Mouse (Mus musculus) lung, postnatal 36 days (tissue): Measurements from ENCODE around the gene Mgll.
A peak's percentile ranks its signal among the peaks of the same experiment; 100 is the strongest.

ENCODE experiments used
- DNase-seq: peaks from one replicate; pipeline ENCODE4 v3.0.0; 2022; ENCODE audit warnings: mixed read lengths

Mgll gene

GRCm38 (mm10) chr6:88746271-88746670 is 22.1 kb downstream of the Mgll start:
- no peak for DNase-seq

GRCm38 (mm10) chr6:88747296-88748040 is 23.3 kb downstream of the Mgll start:
- peak; percentile 35 for DNase-seq

GRCm38 (mm10) chr6:88750884-88751283 is 26.7 kb downstream of the Mgll start:
- DNase-seq = no peak

- no peak for DNase-seq
Observed at GRCm38 (mm10) chr6:88752711-88753219, 28.6 kb downstream of the Mgll start.

- DNase-seq = no peak
Observed at GRCm38 (mm10) chr6:88753578-88753977, 29.4 kb downstream of the Mgll start.

GRCm38 (mm10) chr6:88756992-88757391 is 32.8 kb downstream of the Mgll start:
- peak; percentile 63 for DNase-seq

GRCm38 (mm10) chr6:88758074-88758473 is 33.9 kb downstream of the Mgll start:
- DNase-seq = no peak

- DNase-seq = peak; percentile 64
Observed at GRCm38 (mm10) chr6:88758568-88759522, 34.6 kb downstream of the Mgll start.

GRCm38 (mm10) chr6:88759793-88760453 is 35.7 kb downstream of the Mgll start:
- peak; percentile 74 for DNase-seq

GRCm38 (mm10) chr6:88760935-88761635 is 36.9 kb downstream of the Mgll start:
- no peak for DNase-seq

GRCm38 (mm10) chr6:88761684-88762439 is 37.6 kb downstream of the Mgll start:
- DNase-seq = no peak

- DNase-seq = no peak
Observed at GRCm38 (mm10) chr6:88762440-88763196, 38.4 kb downstream of the Mgll start.

GRCm38 (mm10) chr6:88763518-88764077 is 39.4 kb downstream of the Mgll start:
- DNase-seq = no peak

GRCm38 (mm10) chr6:88764281-88764680 is 40.1 kb downstream of the Mgll start:
- no peak for DNase-seq

- no peak for DNase-seq
Observed at GRCm38 (mm10) chr6:88767740-88768139, 43.5 kb downstream of the Mgll start.

- DNase-seq = no peak
Observed at GRCm38 (mm10) chr6:88769723-88770122, 45.5 kb downstream of the Mgll start.

GRCm38 (mm10) chr6:88770300-88770904 is 46.2 kb downstream of the Mgll start:
- DNase-seq = no peak

- no peak for DNase-seq
Observed at GRCm38 (mm10) chr6:88770981-88771380, 46.8 kb downstream of the Mgll start.

- no peak for DNase-seq
Observed at GRCm38 (mm10) chr6:88772041-88772440, 47.8 kb downstream of the Mgll start.

GRCm38 (mm10) chr6:88774055-88774454 is 49.8 kb downstream of the Mgll start:
- no peak for DNase-seq
